Mouse (Mus musculus) left cerebral cortex, adult 18-20 months (tissue): ENCODE measurements around the gene Traf1. TPM values are rescaled to one million over a fixed set of nuclear protein-coding genes. Genes with fewer than 3 reads are reported as not detected.

Experiments used
- DNase-seq, 2 experiments: peaks; one replicate each; pipeline ENCODE4 v3.0.0; 2021 to 2022; ENCODE audit warnings: low spot score in 2 of 2, mixed read lengths in 1 of 2
- total RNA-seq, 2 experiments: library from RNA; stranded (reverse); gene quantifications; 2 replicates each; pipeline ENCODE4 v1.2.3; 2021

Gene Traf1
- total RNA-seq, 2 experiments from 2014 or later: 1.5 to 3.1 TPM

GRCm38 (mm10) chr2:34969166-34969565 is 7.6 kb upstream of the Traf1 start:
- no peak for DNase-seq

DNA sequence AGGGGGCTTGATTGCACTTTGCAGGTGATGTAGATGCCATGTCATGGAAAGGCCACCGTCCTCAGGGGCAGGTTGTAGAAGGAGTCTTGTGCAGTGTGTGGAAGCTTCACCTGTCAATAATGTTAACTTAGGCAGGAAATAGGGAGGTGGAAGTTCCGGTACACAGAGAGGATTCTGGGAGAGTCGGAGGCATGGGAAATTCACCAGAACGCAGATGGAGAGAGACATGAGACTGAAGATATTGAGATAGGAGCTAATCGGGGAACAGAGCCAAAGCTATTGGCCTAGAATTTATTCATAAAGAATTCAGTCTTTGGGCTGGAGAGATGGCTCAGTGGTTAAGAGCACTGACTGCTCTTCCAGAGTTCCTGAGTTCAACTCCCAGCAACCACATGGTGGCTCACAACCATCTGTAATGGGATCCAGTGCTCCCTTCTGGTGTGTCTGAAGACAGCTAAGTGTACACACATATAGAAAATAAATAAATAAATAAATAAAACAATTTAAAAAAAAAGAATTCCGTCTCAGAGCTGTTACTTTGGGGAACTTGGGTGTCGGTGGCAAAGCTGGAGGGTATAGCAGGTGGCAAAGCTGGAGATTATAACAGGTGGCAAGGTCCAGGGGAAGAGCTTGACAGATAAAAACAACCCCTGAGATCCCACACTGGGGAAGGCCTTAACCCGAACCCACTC is 4.8 kb upstream of the Traf1 start:
- no peak for DNase-seq

GRCm38 (mm10) chr2:34965806-34966205 is 4.2 kb upstream of the Traf1 start:
- DNase-seq: no peak

- DNase-seq: no peak
Observed at GRCm38 (mm10) chr2:34965293-34965692, 3.7 kb upstream of the Traf1 start.

DNA sequence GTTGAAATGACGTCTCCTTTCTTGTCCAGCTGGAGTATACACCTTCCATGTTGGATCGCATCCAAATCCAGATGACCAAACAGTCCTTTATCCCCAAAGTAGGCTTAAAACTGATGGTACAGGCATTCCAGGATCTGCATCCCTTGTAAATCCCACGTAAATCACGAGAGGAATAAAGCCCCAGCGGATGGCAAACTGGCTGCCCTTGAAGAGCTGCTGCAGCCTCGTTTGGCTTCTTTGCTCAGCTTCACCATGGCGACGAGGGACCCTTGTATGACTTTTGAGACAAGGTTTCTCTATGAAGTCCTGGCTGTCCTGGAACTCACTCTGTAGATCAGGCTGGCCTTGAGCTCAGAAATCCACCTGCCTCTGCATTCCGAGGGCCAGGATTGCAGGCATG is 3.1 kb upstream of the Traf1 start:
- no peak for DNase-seq

DNA sequence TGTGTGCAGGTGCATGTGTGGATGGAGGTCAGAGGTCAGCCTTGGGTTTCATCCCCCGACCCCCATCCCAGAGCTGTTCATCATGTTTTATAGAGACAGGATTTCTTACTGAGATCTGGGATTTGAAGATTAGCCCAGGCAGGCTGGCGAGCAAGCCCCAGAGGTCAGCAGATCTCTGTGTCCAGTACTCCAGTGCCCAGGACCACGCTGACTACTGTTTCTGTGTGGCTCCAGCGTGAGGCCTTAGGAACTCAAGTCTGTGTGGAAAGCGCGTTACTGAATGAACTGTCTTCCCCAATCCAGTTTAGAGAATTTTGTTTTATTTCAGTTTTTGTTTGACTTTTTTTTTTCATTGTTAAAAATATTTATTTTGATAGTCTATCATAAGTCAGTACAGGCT is 2.7 kb upstream of the Traf1 start:
- DNase-seq: no peak

DNA sequence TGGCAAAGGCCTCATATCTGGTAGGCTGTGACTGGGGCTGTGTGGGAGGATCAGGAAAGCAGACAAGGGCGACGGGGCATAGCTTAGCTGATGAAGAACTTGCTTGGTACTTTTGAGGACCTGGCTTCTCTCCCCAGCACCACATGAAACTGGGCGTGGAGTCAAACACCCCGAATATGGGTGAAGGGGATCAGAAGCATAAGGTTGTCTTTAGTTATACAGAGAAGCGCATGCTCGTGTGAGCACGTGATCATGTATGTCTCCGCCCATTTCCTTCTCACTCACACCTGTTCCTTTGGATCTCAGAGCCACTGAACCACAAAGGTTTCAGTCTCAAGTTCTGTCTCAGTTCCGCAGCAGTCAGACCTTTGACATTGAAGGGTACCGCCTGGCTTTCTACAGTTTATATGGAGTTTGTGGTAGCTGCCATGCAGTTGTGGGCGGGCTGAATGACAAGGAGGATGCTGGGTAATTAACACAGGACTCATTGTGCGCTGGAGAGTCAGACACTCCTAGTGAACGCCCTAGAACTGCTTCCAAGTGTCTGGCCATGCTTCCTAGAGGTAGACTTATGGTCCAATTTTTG is 1.9 kb upstream of the Traf1 start:
- no peak for DNase-seq

- no peak for DNase-seq
Observed at GRCm38 (mm10) chr2:34962893-34963292, 1.3 kb upstream of the Traf1 start.

GRCm38 (mm10) chr2:34962211-34962610 is 639 bp upstream of the Traf1 start:
- DNase-seq: no peak

- DNase-seq: no peak
Observed at GRCm38 (mm10) chr2:34960966-34961365, 606 bp downstream of the Traf1 start.

DNA sequence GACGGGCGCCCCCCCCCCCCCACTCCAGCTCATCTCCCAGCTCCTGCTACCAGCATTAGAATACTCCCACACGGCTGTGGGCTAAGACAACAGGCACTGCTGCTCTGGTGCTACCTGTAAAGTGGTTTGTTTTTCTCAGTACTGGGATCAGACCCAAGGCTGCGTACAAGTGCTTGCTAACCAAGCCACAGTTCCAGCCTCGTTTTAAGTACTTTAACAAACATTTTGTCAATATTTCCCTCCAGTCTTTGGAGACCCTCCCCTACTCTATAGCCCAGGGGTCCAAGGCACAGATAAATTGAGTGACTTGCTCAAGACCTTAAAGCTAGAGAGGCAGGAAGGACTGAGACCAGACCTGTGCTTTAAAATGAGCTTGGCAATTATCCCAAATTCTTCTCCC is 1.1 kb downstream of the Traf1 start:
- peak in 1 of 2 experiments; percentile 5 for DNase-seq

GRCm38 (mm10) chr2:34958582-34958981 is 3.0 kb downstream of the Traf1 start:
- no peak for DNase-seq

GRCm38 (mm10) chr2:34958036-34958435 is 3.5 kb downstream of the Traf1 start:
- DNase-seq: no peak

- no peak for DNase-seq
Observed at GRCm38 (mm10) chr2:34957405-34957804, 4.2 kb downstream of the Traf1 start.

GRCm38 (mm10) chr2:34956941-34957340 is 4.6 kb downstream of the Traf1 start:
- DNase-seq: no peak

- no peak for DNase-seq
Observed at GRCm38 (mm10) chr2:34954344-34954743, 7.2 kb downstream of the Traf1 start.

DNA sequence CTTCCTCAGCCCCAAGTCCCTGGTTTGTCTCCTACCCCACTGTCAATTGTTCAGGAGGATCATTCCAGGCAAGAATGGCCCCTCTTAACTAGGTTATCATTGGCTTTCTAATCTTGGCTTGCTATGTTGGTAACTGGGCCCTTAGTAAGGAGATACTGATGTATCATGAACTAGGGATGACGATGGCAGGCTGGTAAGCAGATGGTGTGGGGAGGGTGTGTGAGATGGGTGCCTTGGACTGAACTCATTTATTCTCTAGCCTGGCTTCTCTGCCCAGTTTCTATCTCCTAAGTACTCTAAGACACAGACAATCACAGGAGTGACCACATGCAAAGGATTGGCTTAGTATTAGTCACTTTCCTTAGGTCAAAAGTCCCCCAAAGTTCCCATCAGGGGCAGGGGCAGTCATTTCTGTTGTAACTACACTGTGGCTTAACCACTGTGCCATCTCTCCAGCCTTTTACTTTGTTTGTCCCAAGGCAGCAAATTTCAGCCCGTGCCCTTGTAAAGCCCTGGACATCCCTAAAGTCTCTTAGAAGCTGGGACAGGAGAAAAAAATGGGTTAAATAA is 7.9 kb downstream of the Traf1 start:
- DNase-seq: no peak

GRCm38 (mm10) chr2:34953018-34953417 is 8.6 kb downstream of the Traf1 start:
- no peak for DNase-seq

DNA sequence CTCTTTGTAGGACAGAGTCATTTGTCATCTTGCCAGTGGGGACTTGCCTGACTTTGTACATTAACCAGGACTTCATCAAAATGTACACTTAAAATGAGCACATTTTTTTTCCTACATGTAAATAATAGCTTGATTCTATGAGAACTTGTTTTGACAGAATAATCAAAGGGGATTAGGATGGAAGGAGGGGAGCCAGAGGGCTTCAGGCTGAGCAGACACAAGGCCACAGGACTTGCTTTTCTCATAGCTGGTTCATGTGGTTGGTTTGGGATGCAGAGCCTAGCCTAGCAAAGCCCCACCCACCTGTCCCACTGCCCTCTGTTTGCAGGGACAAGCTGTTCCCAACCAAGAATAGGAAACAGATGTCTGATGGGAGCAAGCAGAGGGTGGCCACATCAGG is 10.1 kb downstream of the Traf1 start:
- no peak for DNase-seq

DNA sequence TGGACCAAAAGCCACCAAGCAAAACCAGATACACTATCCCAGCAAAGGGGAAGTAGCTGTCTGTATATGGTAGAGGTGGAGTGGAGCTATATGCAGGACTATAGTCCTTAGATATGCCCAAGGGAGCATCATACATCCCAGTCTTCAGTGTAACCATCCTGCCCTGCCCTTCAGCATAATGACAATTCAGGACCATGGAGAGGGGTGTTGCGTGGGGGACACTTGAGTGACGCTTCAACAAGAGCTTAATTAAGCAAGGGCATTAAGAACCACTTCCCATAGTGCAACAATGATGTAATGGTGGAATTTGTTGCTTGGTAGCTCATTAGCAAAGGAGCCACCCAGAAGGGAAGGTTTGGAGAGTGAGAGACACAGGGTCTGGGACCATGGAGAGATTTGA is 12.9 kb downstream of the Traf1 start:
- DNase-seq: no peak

- DNase-seq: no peak
Observed at GRCm38 (mm10) chr2:34946046-34946445, 15.5 kb downstream of the Traf1 start.

- DNase-seq: no peak
Observed at GRCm38 (mm10) chr2:34945580-34945979, 16.0 kb downstream of the Traf1 start.

DNA sequence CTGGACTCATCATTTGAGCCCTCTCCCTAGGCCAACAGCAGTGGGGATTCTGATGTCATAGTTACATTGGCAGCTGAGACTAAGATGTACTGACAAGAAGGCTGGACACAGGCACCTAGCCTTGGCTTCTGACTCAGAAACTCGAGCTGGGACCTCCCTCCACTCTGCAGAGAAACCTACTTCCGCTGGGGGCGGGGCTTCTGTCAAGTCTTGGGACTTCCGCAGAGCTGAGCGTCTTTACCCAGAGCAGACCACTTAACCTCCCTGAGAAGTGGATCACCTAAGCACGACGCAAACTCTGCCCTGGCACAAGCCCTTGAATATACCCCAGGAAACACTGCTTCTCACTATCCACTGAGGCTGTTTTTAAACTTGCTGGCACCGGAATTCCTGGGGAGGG is 16.8 kb downstream of the Traf1 start:
- DNase-seq: no peak
